Mouse (Mus musculus) embryonic facial prominence, embryonic 11.5 days (tissue): ENCODE data around the gene Snx3. TPM values are rescaled to one million over a fixed set of nuclear protein-coding genes. Genes with fewer than 3 reads are reported as not detected.
A peak's percentile ranks its signal among the peaks of the same experiment; 100 is the strongest.

Experiments
- ATAC-seq: fragments of 200-750 bp; cut with Nextera tagmentation; replicated peaks from 2 replicates; pipeline ENCODE4 v1.8.0; 2017; ENCODE audit warnings: low read depth; ENCODE audit not compliant: insufficient number of reproducible peaks, low FRiP score, low TSS enrichment
- DNase-seq: peaks from one replicate; pipeline ENCODE4 v3.0.0-alpha.2; 2015; ENCODE audit warnings: low spot score
- H3K27ac ChIP-seq: fragments of 300-500 bp; sonication (generic); replicated peaks from 2 replicates; pipeline ENCODE4 v1.5.1; 2014; ENCODE audit warnings: mild to moderate bottlenecking, low read depth, low read length, control low read depth
- H3K27me3 ChIP-seq: fragments of 300-500 bp; sonication (generic); 2 replicates; pipeline ENCODE4 v1.6.1; 2014; ENCODE audit warnings: mild to moderate bottlenecking, low read length, moderate library complexity, mixed read lengths; ENCODE audit not compliant: control insufficient read depth, insufficient read depth
- H3K36me3 ChIP-seq: fragments of 300-500 bp; sonication (generic); replicated peaks from 2 replicates; pipeline ENCODE4 v1.6.1; 2014; ENCODE audit warnings: low read depth, mild to moderate bottlenecking, low read length, moderate library complexity, mixed read lengths; ENCODE audit not compliant: control insufficient read depth, insufficient read depth
- H3K4me1 ChIP-seq: fragments of 300-500 bp; sonication (generic); 2 replicates; pipeline ENCODE4 v1.6.1; 2014; ENCODE audit warnings: low read length, mixed read lengths; ENCODE audit not compliant: control insufficient read depth, insufficient read depth
- H3K4me2 ChIP-seq: fragments of 300-500 bp; sonication (generic); 2 replicates; pipeline ENCODE4 v1.6.1; 2014; ENCODE audit warnings: low read depth, mild to moderate bottlenecking, control low read depth, low read length, moderate library complexity
- H3K4me3 ChIP-seq: fragments of 300-500 bp; sonication (generic); 2 replicates; pipeline ENCODE4 v1.5.1; 2014; ENCODE audit warnings: low read depth, low read length, control low read depth
- H3K9ac ChIP-seq: fragments of 300-500 bp; sonication (generic); replicated peaks from 2 replicates; pipeline ENCODE4 v1.6.1; 2014; ENCODE audit warnings: mild to moderate bottlenecking, control low read depth, low read length
- H3K9me3 ChIP-seq: fragments of 300-500 bp; sonication (generic); replicated peaks from 2 replicates; pipeline ENCODE4 v1.6.1; 2016; ENCODE audit warnings: mild to moderate bottlenecking, low read length, inconsistent platforms, mixed read lengths; ENCODE audit not compliant: control insufficient read depth
- WGBS: fragments of 180-500 bp; shearing (Covaris S2); extraction: QIAGEN DNeasy Blood & Tissue Kit; methylation state at CpG from one replicate; pipeline ENCODE4 v1.1.7; 2014; 5-methylcytosine and 5-hydroxymethylcytosine counted together
- polyA plus RNA-seq: library from polyadenylated mRNA; unstranded; fragments of >200 nt; fragmentation: Nextera tagmentation; extraction: Ambion mirVana; gene quantifications from 2 replicates; pipeline ENCODE4 v1.2.1, GENCODE M21; 2014

Snx3 gene
- polyA plus RNA-seq, 1 experiment from 2014 or later: 234 TPM

GRCm38 (mm10) chr10:42537571-42538316, 35.9 kb downstream of the Snx3 start:
- Histone ChIP-seq H3K4me3 (no peak overlapping the region), H3K4me2 (no peak overlapping the region), H3K27ac (0 out of 2 replicates have a peak overlapping the region, but pooled peaks have one; percentile 20), H3K4me1 (no peaks in the 10 kb centered on the region), H3K9ac (no peak overlapping the region), H3K36me3 (peaks cover 4% of the 10 kb centered on the region), H3K27me3 (no peaks in the 10 kb centered on the region), H3K9me3 (no peaks in the 10 kb centered on the region)
- ATAC-seq: no peak
- DNase-seq: no peak
- WGBS: 77% methylated on average over 9 of the region's 9 CpGs

- Histone ChIP-seq H3K27ac (no peak overlapping the region), H3K9ac (no peak overlapping the region), H3K36me3 (no peaks in the 10 kb centered on the region), H3K9me3 (no peaks in the 10 kb centered on the region), H3K27me3 (no peaks in the 10 kb centered on the region), H3K4me2 (no peak overlapping the region), H3K4me3 (no peak overlapping the region), H3K4me1 (no peaks in the 10 kb centered on the region)
- WGBS: 79% methylated on average over 6 of the region's 6 CpGs
- ATAC-seq: no peak
- no peak for DNase-seq
Observed at GRCm38 (mm10) chr10:42545707-42546503, 44.1 kb downstream of the Snx3 start.

GRCm38 (mm10) chr10:42546507-42546906, 44.7 kb downstream of the Snx3 start:
- no peaks in the 10 kb centered on the region for H3K9me3 ChIP-seq
- no peaks in the 10 kb centered on the region for H3K27me3 ChIP-seq
- no peak for DNase-seq
- no peaks in the 10 kb centered on the region for H3K36me3 ChIP-seq
- no peak overlapping the region for H3K9ac ChIP-seq
- no peak overlapping the region for H3K27ac ChIP-seq
- ATAC-seq: no peak
- H3K4me3 ChIP-seq: no peak overlapping the region
- no peaks in the 10 kb centered on the region for H3K4me1 ChIP-seq
- H3K4me2 ChIP-seq: no peak overlapping the region
- 95% methylated on average over 3 of the region's 3 CpGs for WGBS

GRCm38 (mm10) chr10:42559581-42560200, 57.9 kb downstream of the Snx3 start:
- 76% methylated on average over 5 of the region's 5 CpGs for WGBS
- Histone ChIP-seq H3K4me1 (no peaks in the 10 kb centered on the region), H3K4me2 (no peak overlapping the region), H3K27me3 (no peaks in the 10 kb centered on the region), H3K27ac (no peak overlapping the region), H3K9ac (no peak overlapping the region), H3K4me3 (no peak overlapping the region), H3K9me3 (no peaks in the 10 kb centered on the region), H3K36me3 (no peaks in the 10 kb centered on the region)
- ATAC-seq: no peak
- DNase-seq: no peak

GRCm38 (mm10) chr10:42562272-42562671, 60.4 kb downstream of the Snx3 start:
- 3% methylated on average over 12 of the region's 12 CpGs for WGBS
- Histone ChIP-seq H3K4me3 (no peak overlapping the region), H3K36me3 (no peaks in the 10 kb centered on the region), H3K9ac (no peak overlapping the region), H3K9me3 (no peaks in the 10 kb centered on the region), H3K4me2 (no peak overlapping the region), H3K4me1 (no peaks in the 10 kb centered on the region), H3K27me3 (peaks cover 10% of the 10 kb centered on the region), H3K27ac (no peak overlapping the region)
- DNase-seq (peak; percentile 70), ATAC-seq (no peak)

- Histone ChIP-seq H3K27me3 (peaks cover 69% of the 10 kb centered on the region), H3K4me3 (no peak overlapping the region)
Observed at GRCm38 (mm10) chr10:42572567-42572966, 70.7 kb downstream of the Snx3 start.

GRCm38 (mm10) chr10:42572971-42573370, 71.1 kb downstream of the Snx3 start:
- no peaks in the 10 kb centered on the region for H3K36me3 ChIP-seq
- DNase-seq (no peak), ATAC-seq (no peak)
- H3K4me1 ChIP-seq: no peaks in the 10 kb centered on the region
- no peak overlapping the region for H3K4me3 ChIP-seq
- H3K4me2 ChIP-seq: no peak overlapping the region
- no peak overlapping the region for H3K9ac ChIP-seq
- WGBS: 1% methylated on average over 15 of the region's 15 CpGs
- H3K9me3 ChIP-seq: no peaks in the 10 kb centered on the region
- H3K27me3 ChIP-seq: peaks cover 71% of the 10 kb centered on the region
- H3K27ac ChIP-seq: no peak overlapping the region

More at GRCm38 (mm10) chr10:42572567-42572966, 70.7 kb downstream of the Snx3 start:
- Histone ChIP-seq H3K4me2 (no peak overlapping the region), H3K9me3 (no peaks in the 10 kb centered on the region), H3K9ac (no peak overlapping the region), H3K27ac (no peak overlapping the region), H3K4me1 (no peaks in the 10 kb centered on the region), H3K36me3 (no peaks in the 10 kb centered on the region)
- DNase-seq: no peak
- 3% methylated on average over 20 of the region's 20 CpGs for WGBS
- no peak for ATAC-seq
